Mouse (Mus musculus): ENCODE measurements around the gene Ccdc69. TPM values are rescaled to one million over a fixed set of nuclear protein-coding genes. Genes with fewer than 3 reads are reported as not detected.
A peak's percentile ranks its signal among the peaks of the same experiment; 100 is the strongest.

Gene Ccdc69
- polyA plus RNA-seq, 1 experiment from 2014 or later = 0.14 TPM

- Histone ChIP-seq H3K4me3 (replicated peaks; ENCODE audit: low read depth, low read length) (no peak overlapping the region), H3K9me3 (ENCODE audit: control insufficient read depth, low read length) (no peaks in the 10 kb centered on the region), H3K27me3 (ENCODE audit: control insufficient read depth, insufficient read depth, low read length) (no peaks in the 10 kb centered on the region), H3K4me1 (ENCODE audit: control insufficient read depth, insufficient read depth, low read length) (peaks cover 5% of the 10 kb centered on the region; the same call in 1 of the 2 replicates), H3K27ac (replicated peaks; ENCODE audit: low read depth, low read length) (no peak overlapping the region), H3K4me2 (ENCODE audit: low read length) (no peak overlapping the region), H3K9ac (replicated peaks; ENCODE audit: low read length) (no peak overlapping the region), H3K36me3 (ENCODE audit: control insufficient read depth, insufficient read depth, low read length) (no peaks in the 10 kb centered on the region)
- ATAC-seq (ENCODE audit: low FRiP score, low TSS enrichment) (no peak), DNase-seq (no peak)
- WGBS = 52% methylated on average over 1 of the region's 1 CpGs
Observed at GRCm38 (mm10) chr11:55016758-55017157, 61.2 kb downstream of the Ccdc69 start.

GRCm38 (mm10) chr11:55015831-55016241 lies 62.1 kb downstream of the Ccdc69 start:
- Histone ChIP-seq H3K4me2 (ENCODE audit: low read length) (no peak overlapping the region), H3K4me1 (ENCODE audit: control insufficient read depth, insufficient read depth, low read length) (peaks cover 5% of the 10 kb centered on the region; the same call in 1 of the 2 replicates), H3K9me3 (ENCODE audit: control insufficient read depth, low read length) (no peaks in the 10 kb centered on the region), H3K9ac (replicated peaks; ENCODE audit: low read length) (no peak overlapping the region), H3K27ac (replicated peaks; ENCODE audit: low read depth, low read length) (no peak overlapping the region), H3K27me3 (ENCODE audit: control insufficient read depth, insufficient read depth, low read length) (no peaks in the 10 kb centered on the region), H3K36me3 (ENCODE audit: control insufficient read depth, insufficient read depth, low read length) (0 out of 2 replicates have a peak, but pooled peaks cover 2% of the 10 kb centered on the region), H3K4me3 (replicated peaks; ENCODE audit: low read depth, low read length) (no peak overlapping the region)
- WGBS = 79% methylated on average over 9 of the region's 9 CpGs
- ATAC-seq (ENCODE audit: low FRiP score, low TSS enrichment) = no peak
- peak; percentile 75 for DNase-seq

- ATAC-seq (ENCODE audit: low FRiP score, low TSS enrichment) (no peak), DNase-seq (peak; percentile 56)
- 64% methylated on average over 3 of the region's 3 CpGs for WGBS
- Histone ChIP-seq H3K9me3 (ENCODE audit: control insufficient read depth, low read length) (no peaks in the 10 kb centered on the region), H3K4me1 (ENCODE audit: control insufficient read depth, insufficient read depth, low read length) (peaks cover 5% of the 10 kb centered on the region; the same call in 1 of the 2 replicates), H3K4me3 (replicated peaks; ENCODE audit: low read depth, low read length) (no peak overlapping the region), H3K4me2 (ENCODE audit: low read length) (no peak overlapping the region), H3K27me3 (ENCODE audit: control insufficient read depth, insufficient read depth, low read length) (no peaks in the 10 kb centered on the region), H3K27ac (replicated peaks; ENCODE audit: low read depth, low read length) (no peak overlapping the region), H3K9ac (replicated peaks; ENCODE audit: low read length) (no peak overlapping the region), H3K36me3 (ENCODE audit: control insufficient read depth, insufficient read depth, low read length) (0 out of 2 replicates have a peak, but pooled peaks cover 2% of the 10 kb centered on the region)
Observed at GRCm38 (mm10) chr11:55015264-55015663, 62.7 kb downstream of the Ccdc69 start.

- no peak overlapping the region for H3K27ac ChIP-seq (replicated peaks; ENCODE audit: low read depth, low read length)
- no peak overlapping the region for H3K4me3 ChIP-seq (replicated peaks; ENCODE audit: low read depth, low read length)
- H3K9ac ChIP-seq (replicated peaks; ENCODE audit: low read length) = no peak overlapping the region
- H3K4me1 ChIP-seq (ENCODE audit: control insufficient read depth, insufficient read depth, low read length) = peaks cover 5% of the 10 kb centered on the region; the same call in 1 of the 2 replicates
- no peaks in the 10 kb centered on the region for H3K27me3 ChIP-seq (ENCODE audit: control insufficient read depth, insufficient read depth, low read length)
- H3K4me2 ChIP-seq (ENCODE audit: low read length) = no peak overlapping the region
- 67% methylated on average over 6 of the region's 6 CpGs for WGBS
- no peaks in the 10 kb centered on the region for H3K9me3 ChIP-seq (ENCODE audit: control insufficient read depth, low read length)
- no peak for DNase-seq
- ATAC-seq (ENCODE audit: low FRiP score, low TSS enrichment) = no peak
- 0 out of 2 replicates have a peak, but pooled peaks cover 2% of the 10 kb centered on the region for H3K36me3 ChIP-seq (ENCODE audit: control insufficient read depth, insufficient read depth, low read length)
Observed at GRCm38 (mm10) chr11:55013802-55014201, 64.1 kb downstream of the Ccdc69 start.

GRCm38 (mm10) chr11:55012551-55013521 lies 65.1 kb downstream of the Ccdc69 start:
- Histone ChIP-seq H3K4me2 (ENCODE audit: low read length) (no peak overlapping the region), H3K4me3 (replicated peaks; ENCODE audit: low read depth, low read length) (no peak overlapping the region), H3K9ac (replicated peaks; ENCODE audit: low read length) (no peak overlapping the region), H3K27me3 (ENCODE audit: control insufficient read depth, insufficient read depth, low read length) (no peaks in the 10 kb centered on the region), H3K4me1 (ENCODE audit: control insufficient read depth, insufficient read depth, low read length) (peaks cover 5% of the 10 kb centered on the region; the same call in 1 of the 2 replicates), H3K9me3 (ENCODE audit: control insufficient read depth, low read length) (no peaks in the 10 kb centered on the region), H3K36me3 (ENCODE audit: control insufficient read depth, insufficient read depth, low read length) (0 out of 2 replicates have a peak, but pooled peaks cover 2% of the 10 kb centered on the region), H3K27ac (replicated peaks; ENCODE audit: low read depth, low read length) (no peak overlapping the region)
- DNase-seq (peak; percentile 31), ATAC-seq (ENCODE audit: low FRiP score, low TSS enrichment) (no peak)
- 81% methylated on average over 5 of the region's 5 CpGs for WGBS

- Histone ChIP-seq H3K27me3 (ENCODE audit: control insufficient read depth, insufficient read depth, low read length) (no peaks in the 10 kb centered on the region), H3K9ac (replicated peaks; ENCODE audit: low read length) (no peak overlapping the region), H3K27ac (replicated peaks; ENCODE audit: low read depth, low read length) (no peak overlapping the region), H3K36me3 (ENCODE audit: control insufficient read depth, insufficient read depth, low read length) (0 out of 2 replicates have a peak, but pooled peaks cover 2% of the 10 kb centered on the region), H3K4me3 (replicated peaks; ENCODE audit: low read depth, low read length) (no peak overlapping the region), H3K9me3 (ENCODE audit: control insufficient read depth, low read length) (no peaks in the 10 kb centered on the region), H3K4me2 (ENCODE audit: low read length) (no peak overlapping the region), H3K4me1 (ENCODE audit: control insufficient read depth, insufficient read depth, low read length) (peaks cover 5% of the 10 kb centered on the region; the same call in 1 of the 2 replicates)
- DNase-seq = no peak
- 89% methylated on average over 3 of the region's 3 CpGs for WGBS
- ATAC-seq (ENCODE audit: low FRiP score, low TSS enrichment) = no peak
Observed at GRCm38 (mm10) chr11:55011440-55011839, 66.5 kb downstream of the Ccdc69 start.

GRCm38 (mm10) chr11:55008230-55008629 lies 69.7 kb downstream of the Ccdc69 start:
- H3K4me1 ChIP-seq (ENCODE audit: control insufficient read depth, insufficient read depth, low read length) = no peaks in the 10 kb centered on the region
- no peak overlapping the region for H3K27ac ChIP-seq (replicated peaks; ENCODE audit: low read depth, low read length)
- H3K9ac ChIP-seq (replicated peaks; ENCODE audit: low read length) = no peak overlapping the region
- DNase-seq (no peak), ATAC-seq (ENCODE audit: low FRiP score, low TSS enrichment) (no peak)
- no peak overlapping the region for H3K4me3 ChIP-seq (replicated peaks; ENCODE audit: low read depth, low read length)
- 88% methylated on average over 6 of the region's 6 CpGs for WGBS
- no peaks in the 10 kb centered on the region for H3K27me3 ChIP-seq (ENCODE audit: control insufficient read depth, insufficient read depth, low read length)
- H3K9me3 ChIP-seq (ENCODE audit: control insufficient read depth, low read length) = no peaks in the 10 kb centered on the region
- H3K36me3 ChIP-seq (ENCODE audit: control insufficient read depth, insufficient read depth, low read length) = 0 out of 2 replicates have a peak, but pooled peaks cover 2% of the 10 kb centered on the region
- no peak overlapping the region for H3K4me2 ChIP-seq (ENCODE audit: low read length)

- no peaks in the 10 kb centered on the region for H3K36me3 ChIP-seq (ENCODE audit: control insufficient read depth, insufficient read depth, low read length)
Observed at GRCm38 (mm10) chr11:55005684-55006083, 72.2 kb downstream of the Ccdc69 start.

More at GRCm38 (mm10) chr11:55005684-55006083, 72.2 kb downstream of the Ccdc69 start:
- ATAC-seq (ENCODE audit: low FRiP score, low TSS enrichment) (no peak), DNase-seq (no peak)
- Histone ChIP-seq H3K9me3 (ENCODE audit: control insufficient read depth, low read length) (no peaks in the 10 kb centered on the region; the same call in 1 of the 2 replicates), H3K27ac (replicated peaks; ENCODE audit: low read depth, low read length) (no peak overlapping the region), H3K4me3 (replicated peaks; ENCODE audit: low read depth, low read length) (no peak overlapping the region), H3K9ac (replicated peaks; ENCODE audit: low read length) (no peak overlapping the region), H3K4me2 (ENCODE audit: low read length) (no peak overlapping the region), H3K4me1 (ENCODE audit: control insufficient read depth, insufficient read depth, low read length) (no peaks in the 10 kb centered on the region), H3K27me3 (ENCODE audit: control insufficient read depth, insufficient read depth, low read length) (no peaks in the 10 kb centered on the region)
- WGBS = 85% methylated on average over 5 of the region's 5 CpGs
